Mouse (Mus musculus) kidney, adult 2 months (tissue): ENCODE data around the gene Ostf1.

Experiments used
- CTCF ChIP-seq: fragments of 200-500 bp; conservative IDR thresholded peaks from 2 replicates; pipeline ENCODE4 v1.5.1; 2011; ENCODE audit warnings: low read depth, mild to moderate bottlenecking, control low read depth, low read length, moderate library complexity, mixed read lengths; ENCODE audit not compliant: insufficient read depth, insufficient read length
- POLR2A ChIP-seq: fragments of 200-500 bp; IDR thresholded peaks from one replicate; pipeline ENCODE4 v1.6.1; 2011; ENCODE audit warnings: low read depth, low read length, control low read depth

DNA sequence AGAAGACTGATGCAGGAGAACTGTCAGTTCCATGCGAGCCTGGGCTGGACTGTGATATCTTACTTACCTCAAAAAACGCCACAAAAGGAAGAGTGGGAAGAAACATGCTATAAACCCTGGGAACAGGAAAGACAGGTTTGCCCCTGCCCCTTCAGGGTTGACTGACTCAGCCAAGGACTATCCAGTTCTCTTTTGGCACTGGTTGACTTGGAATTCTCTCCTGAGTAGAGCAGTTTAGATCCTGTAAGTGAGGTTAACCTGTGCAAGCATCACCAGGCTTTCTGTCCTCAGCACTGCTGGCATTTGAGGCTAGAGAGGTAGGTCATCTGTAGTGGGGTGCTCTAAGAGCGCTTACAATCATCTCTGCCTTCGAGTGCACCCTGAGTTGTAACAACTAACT is 26.9 kb upstream of the Ostf1 start:
- TF ChIP-seq CTCF (no peak), POLR2A (no peak)
